Mouse (Mus musculus) olfactory bulb, adult 2 months (tissue): ENCODE measurements at regions not wholly inside any gene's neighbourhood (a gene's known extent, or its start where the extent isn't known, plus 50 kb on each side); places are given as distances from the start of the nearest gene placed in this dataset.

Source experiments
- H3K27ac ChIP-seq: fragments of 200-500 bp; 2 replicates; pipeline ENCODE4 v1.5.1; 2012; ENCODE audit warnings: low read depth, low read length; ENCODE audit not compliant: insufficient read depth
- H3K4me1 ChIP-seq: fragments of 200-500 bp; 2 replicates; pipeline ENCODE4 v1.6.1; 2012; ENCODE audit warnings: low read length; ENCODE audit not compliant: control insufficient read depth, insufficient read depth
- H3K4me3 ChIP-seq: fragments of 200-500 bp; 2 replicates; pipeline ENCODE4 v1.5.1; 2012; ENCODE audit warnings: mild to moderate bottlenecking, low read depth, low read length, moderate library complexity; ENCODE audit not compliant: insufficient read depth
- CTCF ChIP-seq: fragments of 200-500 bp; IDR thresholded peaks from 2 replicates; pipeline ENCODE4 v1.5.1; 2012; ENCODE audit warnings: low read depth, mild to moderate bottlenecking, low read length, moderate library complexity; ENCODE audit not compliant: insufficient read depth
- POLR2A ChIP-seq: fragments of 200-500 bp; IDR thresholded peaks from 2 replicates; pipeline ENCODE4 v1.6.1; 2012; ENCODE audit warnings: mild to moderate bottlenecking, low read depth, low read length, moderate library complexity; ENCODE audit not compliant: insufficient read depth
- WGBS: fragments of 180-500 bp; shearing (Covaris S2); methylation state at CpG from one replicate; pipeline ENCODE4 v1.1.7; 2018; 5-methylcytosine and 5-hydroxymethylcytosine counted together

DNA sequence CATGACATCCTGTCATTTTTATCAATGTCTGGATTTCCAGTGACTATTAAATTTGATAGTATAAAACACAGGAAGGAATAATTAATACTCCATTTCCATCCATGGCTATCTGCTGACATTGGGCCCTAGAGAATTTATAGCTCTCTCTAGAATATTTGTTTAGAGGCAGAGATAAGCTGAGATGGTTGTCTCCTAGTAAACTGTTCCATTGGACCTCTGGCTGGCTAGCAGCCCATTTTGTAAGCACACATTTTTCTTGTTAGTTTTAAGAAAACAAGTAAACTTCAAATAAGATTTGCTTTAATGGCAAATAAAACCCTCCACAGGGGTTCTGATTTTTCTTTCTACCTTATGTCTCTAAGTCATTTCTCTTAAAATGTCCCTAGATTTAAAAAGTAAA, 288.9 kb downstream of the C1d start:
- Histone ChIP-seq H3K27ac (no peak overlapping the region), H3K4me1 (no peaks in the 10 kb centered on the region), H3K4me3 (no peak overlapping the region)
- TF ChIP-seq CTCF (no peak), POLR2A (no peak)

DNA sequence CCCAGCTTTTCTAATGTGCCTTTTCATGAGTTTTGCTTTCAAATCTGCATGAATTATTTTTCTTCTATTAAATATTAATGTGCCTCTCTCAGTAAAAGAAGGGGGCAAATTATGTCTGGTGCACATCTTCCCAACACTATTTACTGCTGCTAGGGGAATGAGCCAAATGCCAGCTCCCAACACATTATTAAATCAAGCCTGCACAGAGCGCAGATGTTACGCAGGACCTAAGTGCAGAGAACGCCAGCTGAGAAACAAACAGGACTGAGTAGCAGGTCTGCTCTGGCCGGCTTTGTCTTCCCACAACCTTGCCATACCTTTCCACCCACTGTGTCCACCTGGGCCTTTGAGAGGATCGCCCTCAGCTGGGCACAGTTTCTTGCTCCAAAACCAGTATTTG, 291.8 kb downstream of the C1d start:
- no peak overlapping the region for H3K4me3 ChIP-seq
- WGBS = 56% methylated on average over 5 of the region's 5 CpGs
- no peak overlapping the region for H3K27ac ChIP-seq
- TF ChIP-seq CTCF = no peak
- no peaks in the 10 kb centered on the region for H3K4me1 ChIP-seq

DNA sequence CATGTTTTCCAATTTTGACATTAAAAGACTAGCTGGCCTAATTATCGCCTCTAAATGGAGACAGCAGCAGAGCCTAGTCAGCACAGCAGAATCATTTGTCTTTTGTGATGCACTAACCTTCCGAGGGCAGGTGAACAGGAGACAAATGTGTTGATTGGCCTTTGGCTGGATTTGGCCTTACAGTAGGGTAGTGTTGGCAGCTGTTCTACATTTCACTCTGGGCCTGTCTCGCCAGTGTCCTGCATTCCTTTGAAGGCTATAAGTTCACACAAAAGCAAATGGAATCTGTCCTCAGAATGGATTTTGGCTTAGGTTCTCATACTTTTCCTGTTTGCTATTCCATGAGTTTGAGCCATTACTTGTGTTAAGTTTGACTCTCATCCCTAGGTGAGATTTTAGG, 297.9 kb downstream of the C1d start:
- no peaks in the 10 kb centered on the region for H3K4me1 ChIP-seq
- H3K27ac ChIP-seq = no peak overlapping the region
- no peak overlapping the region for H3K4me3 ChIP-seq
- WGBS = 75% methylated on average over 3 of the region's 3 CpGs
- TF ChIP-seq CTCF (no peak), POLR2A (no peak)

DNA sequence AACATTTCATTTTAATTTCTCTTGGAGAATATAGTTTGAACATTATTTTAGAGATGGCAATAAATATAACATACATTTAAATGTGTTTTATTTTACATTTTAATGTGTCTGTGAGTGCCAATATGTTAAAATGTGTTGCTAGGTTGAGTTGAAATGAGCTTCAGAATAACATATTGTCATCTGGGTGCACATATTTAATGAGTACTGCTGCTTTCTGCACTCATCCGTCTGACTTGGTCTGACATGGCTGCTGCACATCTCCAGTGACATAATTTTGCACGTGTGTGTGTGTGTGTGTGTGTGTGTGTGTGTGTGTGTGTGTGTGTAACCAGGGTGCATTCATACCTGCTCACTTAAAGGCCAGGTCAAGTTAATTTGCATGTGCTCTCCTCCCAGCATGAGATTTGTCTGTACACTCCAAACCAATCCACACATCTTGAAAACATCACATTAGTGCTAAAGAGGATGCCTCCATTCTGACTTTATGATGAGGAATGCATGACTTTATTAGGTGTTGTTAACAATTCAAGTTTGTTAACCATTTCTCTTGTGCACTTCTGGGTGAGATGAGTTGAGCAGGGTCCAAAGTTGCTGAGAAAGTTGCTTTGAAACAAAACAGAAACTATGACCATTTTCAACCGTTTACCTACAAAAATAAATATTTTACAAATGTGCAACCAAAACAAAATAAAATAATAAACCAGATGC, 334.6 kb downstream of the C1d start:
- H3K27ac ChIP-seq = no peak overlapping the region
- TF ChIP-seq CTCF (no peak), POLR2A (no peak)
- WGBS = 75% methylated on average over 3 of the region's 3 CpGs
- no peak overlapping the region for H3K4me3 ChIP-seq
- H3K4me1 ChIP-seq = no peaks in the 10 kb centered on the region

DNA sequence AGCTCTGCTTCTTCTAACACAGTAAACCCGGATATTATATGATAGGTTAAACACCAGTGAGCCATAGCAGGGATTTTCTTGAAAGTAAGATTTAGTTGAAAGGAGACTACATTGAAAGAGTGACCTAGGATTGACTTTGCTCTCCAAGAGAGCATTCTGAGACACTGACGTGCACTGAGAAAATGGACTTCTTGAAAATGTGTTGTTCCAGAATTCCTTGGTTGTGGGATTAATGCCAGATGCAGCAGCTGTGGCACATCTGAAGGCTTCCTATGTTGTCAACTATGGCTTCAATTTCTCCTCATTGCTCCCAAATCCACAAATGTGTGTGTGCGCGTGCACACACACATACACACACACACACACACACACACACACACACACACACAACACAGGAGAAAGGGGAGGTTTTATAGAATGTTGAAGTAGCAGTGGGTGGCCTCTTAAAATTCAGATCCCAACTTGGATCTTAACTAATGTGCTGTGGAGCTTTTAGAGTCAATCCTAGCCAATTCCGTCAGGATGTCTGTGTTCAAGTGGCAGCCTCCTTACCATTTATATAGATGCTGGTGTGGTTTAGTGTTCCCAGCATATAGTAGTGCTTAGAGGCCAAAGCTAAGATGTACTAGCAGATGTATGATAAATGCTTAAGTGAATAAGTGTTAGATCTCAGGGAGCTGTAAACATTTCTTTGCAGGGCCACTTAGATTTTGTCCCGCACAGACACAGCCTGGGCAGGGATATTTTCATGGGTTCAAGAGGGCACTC, 346.5 kb downstream of the C1d start:
- 78% methylated on average over 6 of the region's 6 CpGs for WGBS
- H3K4me1 ChIP-seq = no peaks in the 10 kb centered on the region
- no peak for TF ChIP-seq CTCF
- TF ChIP-seq POLR2A = no peak
- no peak overlapping the region for H3K4me3 ChIP-seq
- no peak overlapping the region for H3K27ac ChIP-seq

DNA sequence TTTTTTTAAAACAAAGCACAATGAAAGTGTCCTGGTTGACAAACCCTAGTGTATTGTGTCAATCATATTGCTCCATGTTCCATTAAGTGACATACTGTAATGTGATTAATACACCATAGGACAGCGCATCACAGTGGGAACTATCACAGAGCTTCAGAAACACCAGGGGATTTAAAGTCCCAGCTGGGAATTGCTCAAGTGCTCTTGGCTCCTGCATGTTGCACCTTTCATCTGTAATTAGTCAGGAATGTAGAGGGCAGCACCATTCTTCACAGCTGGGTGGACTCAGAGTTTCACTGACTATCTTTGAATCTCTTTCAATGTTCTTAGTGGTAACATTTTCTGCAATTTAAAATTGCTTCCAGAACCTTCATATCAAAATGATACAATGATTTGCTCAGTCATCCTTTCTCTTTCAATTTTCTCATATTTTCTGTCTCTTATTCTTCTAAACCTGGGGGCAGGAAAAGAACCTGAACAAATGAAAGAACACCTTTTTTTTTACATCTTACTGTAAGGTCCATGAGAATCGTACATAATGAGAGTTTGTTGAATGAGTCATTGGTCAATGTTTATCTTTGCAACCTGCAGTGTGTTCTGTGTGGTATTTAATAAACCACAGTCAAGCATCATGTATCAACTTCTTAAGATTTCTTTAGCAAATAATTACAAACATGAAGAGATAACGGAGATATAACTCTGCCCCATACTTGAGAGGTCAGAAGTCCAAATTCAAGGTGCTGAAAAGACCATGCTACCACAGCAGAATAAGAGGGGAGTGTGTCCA, 333.0 kb downstream of the Etaa1 start:
- Histone ChIP-seq H3K27ac (no peak overlapping the region), H3K4me3 (no peak overlapping the region), H3K4me1 (no peaks in the 10 kb centered on the region)
- TF ChIP-seq POLR2A (no peak), CTCF (no peak)
- WGBS = 86% methylated on average over 3 of the region's 3 CpGs

DNA sequence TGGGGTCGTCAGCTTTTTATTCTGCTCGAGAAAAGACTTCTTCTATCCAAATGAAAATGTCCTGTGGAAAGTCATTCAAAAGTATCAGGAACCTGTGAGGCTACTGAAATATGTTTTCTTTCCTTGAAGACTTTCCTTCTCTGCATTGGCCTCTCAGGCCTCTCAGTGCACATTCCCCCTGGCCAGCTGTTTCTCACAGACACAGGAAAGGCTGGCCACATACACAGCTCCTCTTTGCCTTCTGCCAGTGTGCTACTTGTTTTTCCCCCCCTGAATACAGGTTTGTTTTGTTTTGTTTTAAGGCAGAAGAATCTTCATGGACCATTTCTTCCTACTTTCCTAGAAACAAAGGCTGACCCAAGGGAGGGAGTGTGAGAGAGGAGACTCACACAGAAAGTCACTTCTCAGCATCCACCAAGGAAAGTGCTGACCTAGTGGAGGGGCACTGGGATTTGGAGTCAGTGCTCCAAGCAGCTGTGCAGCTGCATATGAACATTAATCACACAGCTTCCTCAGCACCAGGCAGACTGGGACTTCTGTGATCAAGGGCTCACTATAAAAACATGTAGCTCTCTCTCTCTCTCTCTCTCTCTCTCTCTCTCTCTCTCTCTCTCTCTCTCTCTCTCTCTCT, 324.0 kb downstream of the Etaa1 start:
- 95% methylated on average over 2 of the region's 2 CpGs for WGBS
- TF ChIP-seq POLR2A = no peak
- TF ChIP-seq CTCF = no peak

DNA sequence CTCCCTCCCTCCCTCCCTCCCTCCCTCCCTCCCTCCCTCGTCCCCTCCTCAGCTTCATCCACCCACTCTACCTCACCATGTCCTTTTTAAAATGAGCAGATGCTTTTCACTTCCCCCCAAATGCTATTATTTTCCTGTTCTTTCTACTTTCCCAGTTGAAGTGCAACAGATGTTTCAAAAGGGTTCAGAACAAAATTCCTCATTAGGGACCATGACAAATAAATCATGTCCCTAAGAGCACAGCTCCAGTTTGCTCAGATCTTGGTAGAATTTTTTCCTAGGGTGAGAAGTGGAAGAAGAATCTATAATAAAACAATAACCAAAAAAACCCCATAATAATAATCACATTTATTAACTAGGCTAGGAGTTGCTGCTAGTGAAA, 323.5 kb downstream of the Etaa1 start:
- H3K27ac ChIP-seq = no peak overlapping the region
- TF ChIP-seq CTCF (no peak), POLR2A (no peak)
- 0% methylated on average over 1 of the region's 1 CpGs for WGBS
- no peaks in the 10 kb centered on the region for H3K4me1 ChIP-seq
- no peak overlapping the region for H3K4me3 ChIP-seq

More for the DNA sequence above, 324.0 kb downstream of the Etaa1 start:
- Histone ChIP-seq H3K4me3 (no peak overlapping the region), H3K27ac (no peak overlapping the region), H3K4me1 (no peaks in the 10 kb centered on the region)
